Comparison of ENCODE assay signal across 7 mouse cellular contexts in genomic region chr6:127560872-127561230, GRCm38 (mm10). TPM values are rescaled to one million over a fixed set of nuclear protein-coding genes. Genes with fewer than 3 reads are reported as not detected.
DNase-seq lines count a peak whose midpoint lies in the region; ATAC-seq and TF ChIP-seq lines count a peak whose summit lies in the region.

No protein-coding gene starts in this region.

- H3K27ac ChIP-seq in lung, postnatal 0 days (ENCODE audit: low read length), result peak overlapping the region; percentile 84
- no peak overlapping the region for H3K27ac ChIP-seq in forebrain, embryonic 12.5 days
- H3K27ac ChIP-seq in limb, embryonic 13.5 days, result peak overlapping the region; percentile 63; the same call in 1 of the 2 replicates
- H3K27ac ChIP-seq in stomach, embryonic 14.5 days (ENCODE audit: low read length), result peak overlapping the region; percentile 76

- TF ChIP-seq CTCF in lung, postnatal 0 days (IDR thresholded peaks at IDR 0.05), result no peak

- peak overlapping the region; percentile 94 for H3K4me2 ChIP-seq in lung, postnatal 0 days (replicated peaks; ENCODE audit: low read depth, low read length)
- H3K4me2 ChIP-seq in forebrain, embryonic 12.5 days, result peak overlapping the region; percentile 81
- peak overlapping the region; percentile 84 for H3K4me2 ChIP-seq in limb, embryonic 13.5 days (replicated peaks)
- H3K4me2 ChIP-seq in stomach, embryonic 14.5 days (replicated peaks; ENCODE audit: low read depth, low read length), result peak overlapping the region; percentile 76

- TF ChIP-seq EP300 in lung, postnatal 0 days (IDR thresholded peaks at IDR 0.05), result no peak

- WGBS in lung, postnatal 0 days, result 4% methylated on average over 7 of the region's 7 CpGs
- WGBS in forebrain, embryonic 12.5 days, result 7% methylated on average over 7 of the region's 7 CpGs
- WGBS in limb, embryonic 13.5 days, result 10% methylated on average over 7 of the region's 7 CpGs
- WGBS in stomach, embryonic 14.5 days, result 5% methylated on average over 7 of the region's 7 CpGs

- peak overlapping the region; percentile 53 for H3K4me3 ChIP-seq in lung, postnatal 0 days (ENCODE audit: low read depth, low read length)
- H3K4me3 ChIP-seq in forebrain, embryonic 12.5 days (replicated peaks), result peak overlapping the region; percentile 50
- H3K4me3 ChIP-seq in limb, embryonic 13.5 days, result peak overlapping the region; percentile 54
- H3K4me3 ChIP-seq in stomach, embryonic 14.5 days (ENCODE audit: low read depth, low read length), result peak overlapping the region; percentile 42

- no peaks in the 10 kb centered on the region for H3K9me3 ChIP-seq in lung, postnatal 0 days (ENCODE audit: low read length)
- no peaks in the 10 kb centered on the region for H3K9me3 ChIP-seq in forebrain, embryonic 12.5 days
- H3K9me3 ChIP-seq in limb, embryonic 13.5 days, result no peaks in the 10 kb centered on the region
- no peaks in the 10 kb centered on the region for H3K9me3 ChIP-seq in stomach, embryonic 14.5 days (ENCODE audit: control insufficient read depth, low read depth, low read length)

- no peak overlapping the region; the same call in 1 of the 2 replicates for H3K9ac ChIP-seq in lung, postnatal 0 days (replicated peaks; ENCODE audit: low read depth)
- peak overlapping the region; percentile 52; the same call in 1 of the 2 replicates for H3K9ac ChIP-seq in forebrain, embryonic 12.5 days
- H3K9ac ChIP-seq in limb, embryonic 13.5 days, result peak overlapping the region; percentile 66
- no peak overlapping the region for H3K9ac ChIP-seq in stomach, embryonic 14.5 days (replicated peaks; ENCODE audit: low read depth, low read length)

- peaks cover 2% of the 10 kb centered on the region; the same call in 1 of the 2 replicates for H3K4me1 ChIP-seq in lung, postnatal 0 days (ENCODE audit: insufficient read depth, low read depth, low read length)
- peaks cover 10% of the 10 kb centered on the region; the same call in 1 of the 2 replicates for H3K4me1 ChIP-seq in forebrain, embryonic 12.5 days
- H3K4me1 ChIP-seq in limb, embryonic 13.5 days, result peaks cover 5% of the 10 kb centered on the region
- 0 out of 2 replicates have a peak, but pooled peaks cover 3% of the 10 kb centered on the region for H3K4me1 ChIP-seq in stomach, embryonic 14.5 days (ENCODE audit: control insufficient read depth, insufficient read depth, low read length)

- H3K27me3 ChIP-seq in lung, postnatal 0 days (replicated peaks; ENCODE audit: insufficient read depth, low read length), result no peaks in the 10 kb centered on the region
- peaks cover 9% of the 10 kb centered on the region; the same call in 1 of the 2 replicates for H3K27me3 ChIP-seq in forebrain, embryonic 12.5 days
- no peaks in the 10 kb centered on the region for H3K27me3 ChIP-seq in limb, embryonic 13.5 days
- no peaks in the 10 kb centered on the region for H3K27me3 ChIP-seq in stomach, embryonic 14.5 days (ENCODE audit: control insufficient read depth, insufficient read depth, low read length)

- DNase-seq in lung, postnatal 0 days (ENCODE audit: low spot score), result no peak
- no peak for DNase-seq in lung, postnatal 36 days
- DNase-seq in spleen, adult 12 weeks (ENCODE audit: low spot score), result no peak
- DNase-seq in adrenal gland, postnatal 4 days (ENCODE audit: low spot score in 2 of 2), result no peak

- no peak for ATAC-seq in lung, postnatal 0 days
- no peak for ATAC-seq in forebrain, embryonic 12.5 days (ENCODE audit: low FRiP score)
- no peak; the same call in 1 of the 2 replicates for ATAC-seq in limb, embryonic 13.5 days (ENCODE audit: low FRiP score, low read depth)
- no peak for ATAC-seq in stomach, embryonic 14.5 days (ENCODE audit: insufficient number of reproducible peaks, insufficient read depth, low FRiP score, low read depth)

- H3K36me3 ChIP-seq in lung, postnatal 0 days (ENCODE audit: insufficient read depth, low read length), result no peaks in the 10 kb centered on the region
- no peaks in the 10 kb centered on the region for H3K36me3 ChIP-seq in forebrain, embryonic 12.5 days (replicated peaks)
- H3K36me3 ChIP-seq in limb, embryonic 13.5 days, result no peaks in the 10 kb centered on the region
- no peaks in the 10 kb centered on the region for H3K36me3 ChIP-seq in stomach, embryonic 14.5 days (ENCODE audit: control insufficient read depth, insufficient read depth, low read length)

RNA-seq across cellular contexts. Expression of gene Cracr2a, which starts 0.3 kb away (rescaled TPM):
- polyA plus RNA-seq in lung, postnatal 0 days (2015; fragmentation: Nextera tagmentation; extraction: Ambion mirVana), result 5.4 and 6.5 TPM in 2 replicates
- polyA plus RNA-seq in forebrain, embryonic 12.5 days (2016; fragmentation: Nextera tagmentation; extraction: Ambion mirVana), result 1.1 TPM in 2 replicates
- polyA plus RNA-seq in limb, embryonic 13.5 days (2015; fragmentation: Nextera tagmentation; extraction: Ambion mirVana), result 1.6 and 1.9 TPM in 2 replicates
- polyA plus RNA-seq in stomach, embryonic 14.5 days (2014; fragmentation: Nextera tagmentation; extraction: Ambion mirVana), result 2.1 TPM in 2 replicates
- total RNA-seq in adrenal gland, postnatal 4 days (2021), result 1 to 10 TPM; 3.9 to 4.3 TPM

Comparison
In these comparisons a context has a peak if more than half of its experiments do, and no peak if none do; other contexts are left out.
1. H3K9ac ChIP-seq: peak in forebrain, embryonic 12.5 days (single experiment) and limb, embryonic 13.5 days (single experiment); none in lung, postnatal 0 days (single experiment) and stomach, embryonic 14.5 days (single experiment).
2. Peak in every context shown above with its lines, with median percentiles within 50 percentile points of each other: H3K4me2 ChIP-seq and H3K4me3 ChIP-seq.